ENCODE assay signal across 26 mouse cellular contexts in the genomic region with DNA sequence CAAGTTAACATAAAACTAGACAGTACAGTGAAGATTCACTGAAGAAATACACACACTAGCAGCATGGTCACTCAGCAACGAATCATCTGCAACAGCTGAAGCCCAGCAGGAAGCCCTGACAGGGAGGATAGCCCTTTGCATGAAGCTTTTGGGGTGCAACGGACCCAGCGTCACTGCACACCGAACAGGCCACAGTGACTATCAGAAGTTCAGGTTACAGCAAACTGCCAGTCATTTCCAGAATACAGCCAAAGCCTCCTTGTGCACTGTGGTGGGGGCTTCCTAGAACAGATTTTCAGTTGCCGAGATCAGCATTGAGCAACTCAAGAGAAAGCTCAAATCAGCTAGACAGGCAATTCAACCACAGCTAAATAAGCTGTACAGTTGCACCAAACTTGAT. TPM values are rescaled to one million over a fixed set of nuclear protein-coding genes. Genes with fewer than 3 reads are reported as not detected.
A peak's percentile ranks its signal among the peaks of the same experiment; 100 is the strongest.
DNase-seq lines count a peak whose midpoint lies in the region; ATAC-seq and TF ChIP-seq lines count a peak whose summit lies in the region.
"Had no signal": no experiment of that assay in that cellular context is flagged by ENCODE, and none has a peak within 500 bp of the region (broad histone marks: within the 10 kb centered on the region; RNA-seq: fewer than 3 reads in every experiment).

No protein-coding gene starts in this region.

- peak; percentile 6 for DNase-seq in forebrain, embryonic 10.5 days (ENCODE audit: extremely low spot score, low spot score)
- DNase-seq in forebrain, embryonic 11.5 days (ENCODE audit: low spot score): no peak
- no peak for DNase-seq in kidney, adult 2 months
- peak; percentile 22 for DNase-seq in testis, postnatal 10 days (ENCODE audit: low spot score)
- no peak for DNase-seq in testis, postnatal 14 days (ENCODE audit: low spot score)
- DNase-seq in liver: no peak
- no peak for DNase-seq in ovary, adult 18-20 months (ENCODE audit: low spot score)
- DNase-seq: adrenal gland, postnatal 25 days; cerebellum, adult 11 months; cerebellum, adult 9-11 months; gastrocnemius, postnatal 10 days; heart, adult 2 months; left cerebral cortex, postnatal 4 days; right cerebral cortex, postnatal 14 days; thymus, postnatal 25 days had no signal

- H3K4me3 ChIP-seq in forebrain, embryonic 10.5 days: no peak overlapping the region
- no peak overlapping the region for H3K4me3 ChIP-seq in forebrain, embryonic 11.5 days (ENCODE audit: low read depth, low read length)
- H3K4me3 ChIP-seq in kidney, embryonic 15.5 days (replicated peaks): no peak overlapping the region
- H3K4me3 ChIP-seq in kidney, adult 2 months (ENCODE audit: insufficient read depth, low read depth, low read length): no peak overlapping the region
- H3K4me3 ChIP-seq: erythroblast, embryonic 14.5 days; forebrain, embryonic 15.5 days; heart, adult 2 months; heart, embryonic 13.5 days; hindbrain, embryonic 13.5 days; liver, embryonic 15.5 days; midbrain, embryonic 10.5 days had no signal

- WGBS in forebrain, embryonic 10.5 days: 83% methylated on average over 5 of the region's 5 CpGs
- WGBS in forebrain, embryonic 11.5 days: 79% methylated on average over 5 of the region's 5 CpGs
- 37% methylated on average over 5 of the region's 5 CpGs for WGBS in kidney, embryonic 15.5 days
- WGBS in kidney, adult 2 months: 73% methylated on average over 5 of the region's 5 CpGs

- H3K4me2 ChIP-seq in forebrain, embryonic 11.5 days (ENCODE audit: low read depth, low read length, severe bottlenecking): no peak overlapping the region
- peak overlapping the region; percentile 49; the same call in 1 of the 2 replicates for H3K4me2 ChIP-seq in kidney, embryonic 15.5 days
- H3K4me2 ChIP-seq: forebrain, embryonic 15.5 days; limb, embryonic 15.5 days; liver, embryonic 15.5 days had no signal

- no peak overlapping the region for H3K9ac ChIP-seq in forebrain, embryonic 11.5 days (ENCODE audit: low read length)
- no peak overlapping the region for H3K9ac ChIP-seq in kidney, embryonic 15.5 days
- H3K9ac ChIP-seq: forebrain, embryonic 15.5 days; heart, embryonic 13.5 days; hindbrain, embryonic 13.5 days; limb, embryonic 15.5 days; liver, embryonic 15.5 days had no signal

- no peak for ATAC-seq in forebrain, embryonic 11.5 days (replicated peaks; ENCODE audit: low FRiP score)
- no peak; the same call in 1 of the 2 replicates for ATAC-seq in kidney, embryonic 15.5 days (replicated peaks; ENCODE audit: low FRiP score)
- ATAC-seq: CD4-positive, CD25-positive, alpha-beta regulatory T cell, adult 4 months; forebrain, embryonic 15.5 days; inflammation-experienced regulatory T-cells, adult 6 months had no signal

- no peak overlapping the region for H3K27ac ChIP-seq in forebrain, embryonic 10.5 days
- no peak overlapping the region for H3K27ac ChIP-seq in forebrain, embryonic 11.5 days (ENCODE audit: low read depth, low read length)
- H3K27ac ChIP-seq in kidney, embryonic 15.5 days: peak overlapping the region; percentile 92
- no peak overlapping the region for H3K27ac ChIP-seq in kidney, adult 2 months (ENCODE audit: insufficient read depth, low read depth, low read length)
- H3K27ac ChIP-seq: forebrain, embryonic 15.5 days; heart, adult 2 months; heart, embryonic 13.5 days; hindbrain, embryonic 13.5 days; macrophage; midbrain, embryonic 10.5 days had no signal

- no peaks in the 10 kb centered on the region for H3K9me3 ChIP-seq in forebrain, embryonic 10.5 days
- H3K9me3 ChIP-seq in forebrain, embryonic 11.5 days (ENCODE audit: control insufficient read depth, low read length): no peaks in the 10 kb centered on the region
- no peaks in the 10 kb centered on the region for H3K9me3 ChIP-seq in kidney, embryonic 15.5 days (replicated peaks)
- H3K9me3 ChIP-seq: forebrain, embryonic 15.5 days; heart, embryonic 13.5 days; hindbrain, embryonic 13.5 days; limb, embryonic 15.5 days; liver, embryonic 15.5 days; midbrain, embryonic 10.5 days had no signal

- no peak for TF ChIP-seq POLR2A in kidney, adult 2 months (IDR thresholded peaks at IDR 0.05; ENCODE audit: low read depth, low read length)

- no peak for TF ChIP-seq CTCF in kidney, adult 2 months (conservative IDR thresholded peaks at IDR 0.05; ENCODE audit: insufficient read depth, insufficient read length, low read depth, low read length)

- H3K4me1 ChIP-seq in forebrain, embryonic 10.5 days: peaks cover 12% of the 10 kb centered on the region
- H3K4me1 ChIP-seq in forebrain, embryonic 11.5 days (replicated peaks; ENCODE audit: control insufficient read depth, insufficient read depth, low read length): no peaks in the 10 kb centered on the region
- H3K4me1 ChIP-seq in kidney, embryonic 15.5 days: peaks cover 29% of the 10 kb centered on the region
- peaks cover 6% of the 10 kb centered on the region; the same call in 1 of the 2 replicates for H3K4me1 ChIP-seq in kidney, adult 2 months (ENCODE audit: control insufficient read depth, insufficient read depth, low read length)
- H3K4me1 ChIP-seq: forebrain, embryonic 15.5 days; liver, embryonic 15.5 days had no signal

- no peaks in the 10 kb centered on the region for H3K27me3 ChIP-seq in forebrain, embryonic 10.5 days (ENCODE audit: poor library complexity, severe bottlenecking)
- no peaks in the 10 kb centered on the region for H3K27me3 ChIP-seq in forebrain, embryonic 11.5 days (ENCODE audit: control insufficient read depth, insufficient read depth, low read length)
- H3K27me3 ChIP-seq in kidney, embryonic 15.5 days: no peaks in the 10 kb centered on the region
- no peaks in the 10 kb centered on the region for H3K27me3 ChIP-seq in kidney, adult 2 months (replicated peaks; ENCODE audit: control insufficient read depth, insufficient read depth, low read length)
- H3K27me3 ChIP-seq: forebrain, embryonic 15.5 days; heart, embryonic 13.5 days; hindbrain, embryonic 13.5 days; limb, embryonic 15.5 days; liver, embryonic 15.5 days had no signal

- H3K36me3 ChIP-seq in forebrain, embryonic 10.5 days (replicated peaks): no peaks in the 10 kb centered on the region
- H3K36me3 ChIP-seq in forebrain, embryonic 11.5 days (ENCODE audit: control insufficient read depth, insufficient read depth, low read length): no peaks in the 10 kb centered on the region
- H3K36me3 ChIP-seq in kidney, embryonic 15.5 days: peaks cover 9% of the 10 kb centered on the region
- H3K36me3 ChIP-seq in kidney, adult 2 months (ENCODE audit: control insufficient read depth, insufficient read depth, low read length): peaks cover 4% of the 10 kb centered on the region; the same call in 1 of the 2 replicates
- H3K36me3 ChIP-seq: forebrain, embryonic 15.5 days; hindbrain, embryonic 13.5 days; limb, embryonic 15.5 days; liver, embryonic 15.5 days; midbrain, embryonic 10.5 days had no signal

RNA-seq across cellular contexts. Expression of gene Ostf1, which starts 54.3 kb away (rescaled TPM):
- 36.7 and 39.7 TPM in 2 replicates for polyA plus RNA-seq in forebrain, embryonic 10.5 days (2016; fragmentation: Nextera tagmentation; extraction: Ambion mirVana)
- polyA plus RNA-seq in forebrain, embryonic 11.5 days (2014; fragmentation: Nextera tagmentation; extraction: Ambion mirVana): 36.8 and 37.6 TPM in 2 replicates
- polyA plus RNA-seq in kidney, embryonic 15.5 days (2015; fragmentation: Nextera tagmentation; extraction: Ambion mirVana): 114 TPM in 2 replicates
- 66.0 and 80.0 TPM in 2 replicates for polyA plus RNA-seq in kidney, adult 2 months (2012; rRNA removed)

RNA-seq across cellular contexts. Expression of gene Nmrk1, which starts 54.4 kb away (rescaled TPM):
- 6.2 and 6.4 TPM in 2 replicates for polyA plus RNA-seq in forebrain, embryonic 10.5 days (2016; fragmentation: Nextera tagmentation; extraction: Ambion mirVana)
- 6.0 and 6.1 TPM in 2 replicates for polyA plus RNA-seq in forebrain, embryonic 11.5 days (2014; fragmentation: Nextera tagmentation; extraction: Ambion mirVana)
- 24.0 and 24.7 TPM in 2 replicates for polyA plus RNA-seq in kidney, embryonic 15.5 days (2015; fragmentation: Nextera tagmentation; extraction: Ambion mirVana)
- polyA plus RNA-seq in kidney, adult 2 months (2012; rRNA removed): 77.1 and 78.6 TPM in 2 replicates
- polyA plus RNA-seq: erythroblast, embryonic 14.5 days had no signal

Comparison
In these comparisons a context has a peak if more than half of its experiments do, and no peak if none do; other contexts are left out.
1. DNase-seq: peak in forebrain, embryonic 10.5 days (single experiment) and testis, postnatal 10 days (single experiment); none in forebrain, embryonic 11.5 days (single experiment), kidney, adult 2 months (single experiment), testis, postnatal 14 days (single experiment), liver (single experiment) and ovary, adult 18-20 months (single experiment).